ENCODE assay signal across 8 mouse cellular contexts in the genomic region with DNA sequence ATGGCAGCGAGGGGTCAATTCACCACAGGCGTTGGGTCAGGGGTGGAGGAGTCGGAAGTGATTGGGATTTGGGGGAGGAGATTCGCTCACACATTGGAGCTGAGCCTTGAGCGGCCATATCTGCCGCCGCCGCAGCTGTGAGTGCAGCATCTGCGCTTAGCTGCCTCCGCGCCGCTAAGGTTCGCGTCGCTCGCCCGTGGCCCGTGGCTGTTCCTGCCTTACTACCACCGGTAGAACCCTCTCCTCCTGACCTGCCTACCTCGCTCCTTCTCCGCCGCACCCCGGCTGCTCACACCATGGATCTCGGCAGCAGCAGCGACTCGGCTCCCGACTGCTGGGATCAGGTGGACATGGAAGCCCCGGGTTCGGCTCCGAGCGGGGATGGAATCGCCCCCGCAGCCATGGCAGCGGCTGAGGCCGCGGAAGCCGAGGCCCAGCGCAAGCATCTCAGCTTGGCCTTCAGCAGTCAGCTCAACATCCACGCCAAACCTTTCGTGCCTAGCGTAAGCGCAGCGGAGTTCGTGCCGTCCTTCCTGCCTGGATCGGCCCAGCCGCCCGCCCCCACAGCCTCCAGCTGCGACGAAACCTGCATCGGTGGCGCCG. TPM values are rescaled to one million over a fixed set of nuclear protein-coding genes. Genes with fewer than 3 reads are reported as not detected.
DNase-seq lines count a peak whose midpoint lies in the region; ATAC-seq lines count a peak whose summit lies in the region.

TSS of gene Gspt2 (plus strand) at position 109 of the 603 bp plus-strand sequence.

- peaks cover 4% of the 10 kb centered on the region for H3K4me1 ChIP-seq in erythroblast, embryonic 14.5 days (ENCODE audit: control insufficient read depth)
- H3K4me1 ChIP-seq in intestine, embryonic 16.5 days (ENCODE audit: control insufficient read depth, insufficient read depth, low read length): no peaks in the 10 kb centered on the region

- peak within 1 kb of the TSS; percentile 58 for H3K4me2 ChIP-seq in intestine, embryonic 16.5 days (ENCODE audit: low read depth, low read length)

- no peak for ATAC-seq in erythroblast, adult 5-6 weeks (replicated peaks; ENCODE audit: low FRiP score, poor library complexity, severe bottlenecking)
- peak; percentile 83 for ATAC-seq in intestine, embryonic 16.5 days

- peak within 1 kb of the TSS; percentile 56 for H3K4me3 ChIP-seq in erythroblast, embryonic 14.5 days (replicated peaks)
- H3K4me3 ChIP-seq in intestine, embryonic 16.5 days (ENCODE audit: low read length): peak within 1 kb of the TSS; percentile 67

- peaks cover 6% of the 10 kb centered on the region for H3K9me3 ChIP-seq in erythroblast, embryonic 14.5 days (ENCODE audit: control insufficient read depth, low read length)
- H3K9me3 ChIP-seq in intestine, embryonic 16.5 days (ENCODE audit: control insufficient read depth, low read length): no peaks in the 10 kb centered on the region

- H3K27me3 ChIP-seq in erythroblast, embryonic 14.5 days (ENCODE audit: control insufficient read depth): peaks cover 40% of the 10 kb centered on the region
- H3K27me3 ChIP-seq in intestine, embryonic 16.5 days (replicated peaks; ENCODE audit: control insufficient read depth, insufficient read depth, low read length): peaks cover 4% of the 10 kb centered on the region; the same call in 1 of the 2 replicates

- peak within 1 kb of the TSS; percentile 72 for H3K9ac ChIP-seq in intestine, embryonic 16.5 days (ENCODE audit: low read depth, low read length)

- 21% methylated on average over 52 of the region's 53 CpGs for WGBS in intestine, embryonic 16.5 days

- no peaks in the 10 kb centered on the region for H3K36me3 ChIP-seq in erythroblast, embryonic 14.5 days (ENCODE audit: control insufficient read depth)
- H3K36me3 ChIP-seq in intestine, embryonic 16.5 days (ENCODE audit: control insufficient read depth, insufficient read depth, low read length): no peaks in the 10 kb centered on the region

- no peak within 1 kb of the TSS for H3K27ac ChIP-seq in intestine, embryonic 16.5 days (ENCODE audit: low read length)

- peak; percentile 85 for DNase-seq in embryo, embryonic 10 days (ENCODE audit: low spot score)
- DNase-seq in gastrocnemius, postnatal 36 days: peak; percentile 11 to 14
- peak; percentile 66 for DNase-seq in left cerebral cortex, postnatal 4 days
- peak; percentile 66 for DNase-seq in mesoderm, embryonic 11.5 days (ENCODE audit: low read depth, low spot score)
- peak; percentile 53 for DNase-seq in right cerebral cortex, postnatal 4 days

- intact Hi-C loops in gastrocnemius, postnatal 36 days (cut with DNase I): no loop called here
- intact Hi-C loops in left cerebral cortex, postnatal 4 days (cut with DNase I): loop anchor here (10.0 kb wide), 1 partner anchor 201 kb away; no protein-coding TSS in a partner anchor

RNA-seq across cellular contexts. Expression of gene Gspt2, which starts in this region (rescaled TPM):
- 0.01 TPM in 1 of 2 replicates, not detected in the other for polyA plus RNA-seq in erythroblast, embryonic 14.5 days (2012)
- total RNA-seq in erythroblast, adult 5-6 weeks (2015; ENCODE audit: low replicate concordance): 4.0 TPM in 1 of 2 replicates, not detected in the other
- total RNA-seq in erythroblast, adult 5-6 weeks (2017; ENCODE audit: low replicate concordance): not detected in 2 replicates
- total RNA-seq in gastrocnemius, postnatal 36 days (2021): under 1 TPM; 0.37 to 0.41 TPM
- 3.1 and 3.9 TPM in 2 replicates for polyA plus RNA-seq in intestine, embryonic 16.5 days (2015; fragmentation: Nextera tagmentation; extraction: Ambion mirVana)
- total RNA-seq in left cerebral cortex, postnatal 4 days (2021): 10 to 100 TPM; 29.4 to 31.1 TPM

Comparison
In these comparisons a context has a peak if more than half of its experiments do, and no peak if none do; other contexts are left out.
1. RNA of gene Gspt2 (total RNA-seq): 29.4 to 31.1 TPM in left cerebral cortex, postnatal 4 days; 4.0 TPM in erythroblast, adult 5-6 weeks and 0.37 to 0.41 TPM in gastrocnemius, postnatal 36 days; every median in the first group is over 4 times any median in the second.
2. Peak in DNase-seq in gastrocnemius, postnatal 36 days; RNA of the gene not detected or under 1 TPM.
3. DNase-seq: peak in every context shown above with its lines; median percentile 85 in embryo, embryonic 10 days; 66 in left cerebral cortex, postnatal 4 days; 66 in mesoderm, embryonic 11.5 days; 53 in right cerebral cortex, postnatal 4 days; 12 in gastrocnemius, postnatal 36 days.